Mouse (Mus musculus) B cell, adult 67 days (primary cell): ENCODE measurements around the gene Krtap5-4. TPM values are rescaled to one million over a fixed set of nuclear protein-coding genes. Genes with fewer than 3 reads are reported as not detected.

Source experiments
- total RNA-seq, 2 experiments: library from RNA; stranded (reverse); gene quantifications; 4 replicates each; pipeline ENCODE4 v1.2.4; 2023

Krtap5-4 gene
- not detected for total RNA-seq

GRCm38 (mm10) chr7:142303249-142303648 is at the start of gene Krtap5-4:
Krtap5-4 (plus strand) TSS chr7:142303549.

GRCm38 (mm10) chr7:142258254-142258653 is 45.1 kb upstream of the Krtap5-4 start, which contains the start of gene Gm2431:
Gm2431 (minus strand) TSS chr7:142258354.

GRCm38 (mm10) chr7:142274263-142274662 is 29.1 kb upstream of the Krtap5-4 start, which contains the start of gene Gm4559:
Gm4559 (minus strand) TSS chr7:142274363.

GRCm38 (mm10) chr7:142297018-142297417 is 6.3 kb upstream of the Krtap5-4 start, which contains the start of gene Krtap5-1:
Krtap5-1 (minus strand) TSS chr7:142297118.

Other genes with a start within 250 kb of the Krtap5-4 start
- 10 to 100 TPM; 38.2 to 38.6 TPM for gene Mob2, start 242.5 kb upstream of the Krtap5-4 start, total RNA-seq
- gene Dusp8, start 207.7 kb upstream of the Krtap5-4 start, total RNA-seq: 1 to 10 TPM in 1 of 2 experiments, under 1 TPM in 1; 0.86 to 1.3 TPM
- gene Gm45618, start 182.8 kb upstream of the Krtap5-4 start, total RNA-seq: not detected
- gene Gm39115, start 167.5 kb upstream of the Krtap5-4 start, total RNA-seq: not detected
- not detected for gene Gm45337, start 158.9 kb upstream of the Krtap5-4 start, total RNA-seq
- not detected for gene Gm29735, start 146.4 kb upstream of the Krtap5-4 start, total RNA-seq
- gene Gm4553, start 137.8 kb upstream of the Krtap5-4 start, total RNA-seq: not detected
- not detected for gene Krtap5-2, start 127.5 kb upstream of the Krtap5-4 start, total RNA-seq
- not detected for gene Gm10153, start 113.2 kb upstream of the Krtap5-4 start, total RNA-seq
- gene Krtap5-3, start 102.2 kb upstream of the Krtap5-4 start, total RNA-seq: not detected
- gene Gm7579, start 91.7 kb upstream of the Krtap5-4 start, total RNA-seq: not detected
- not detected for gene Krtap5-5, start 73.6 kb upstream of the Krtap5-4 start, total RNA-seq
- not detected for gene Gm40460, start 62.5 kb upstream of the Krtap5-4 start, total RNA-seq
- gene Gm2431, start 45.2 kb upstream of the Krtap5-4 start, total RNA-seq: not detected
- not detected for gene Gm4559, start 29.2 kb upstream of the Krtap5-4 start, total RNA-seq
- not detected for gene Krtap5-1, start 6.4 kb upstream of the Krtap5-4 start, total RNA-seq
- gene Ifitm10, start 70.2 kb downstream of the Krtap5-4 start, total RNA-seq: under 1 TPM in 1 of 2 experiments, not detected in 1; 0.70 TPM
- gene Gm49369, start 79.1 kb downstream of the Krtap5-4 start, total RNA-seq: 1 to 10 TPM in 1 of 2 experiments, not detected in 1; 4.8 TPM
- 10 to 100 TPM; 61.8 to 67.8 TPM for gene Ctsd, start 84.5 kb downstream of the Krtap5-4 start, total RNA-seq
- not detected for gene Syt8, start 131.3 kb downstream of the Krtap5-4 start, total RNA-seq
- gene Tnni2, start 138.3 kb downstream of the Krtap5-4 start, total RNA-seq: 1 to 10 TPM; 3.3 to 7.1 TPM
- 100 to 1,000 TPM; 852 to 856 TPM for gene Lsp1, start 157.3 kb downstream of the Krtap5-4 start, total RNA-seq
- 10 to 100 TPM; 35.7 to 36.8 TPM for gene Tnnt3, start 195.3 kb downstream of the Krtap5-4 start, total RNA-seq
- 10 to 100 TPM; 12.0 to 12.3 TPM for gene Mrpl23, start 229.1 kb downstream of the Krtap5-4 start, total RNA-seq